Mouse (Mus musculus) small intestine, adult 2 months (tissue): ENCODE measurements around the gene Krtap4-13.

Source experiments
- CTCF ChIP-seq: fragments of 200-500 bp; IDR thresholded peaks from 2 replicates; pipeline ENCODE4 v1.5.1; 2012; ENCODE audit warnings: low read depth, mild to moderate bottlenecking, control low read depth, inconsistent platforms, low read length, moderate library complexity, mixed read lengths; ENCODE audit not compliant: insufficient replicate concordance, insufficient read length; ENCODE audit errors: extremely low read depth
- POLR2A ChIP-seq: fragments of 200-500 bp; IDR thresholded peaks from 2 replicates; pipeline ENCODE4 v1.6.1; 2012; ENCODE audit warnings: low read depth, mild to moderate bottlenecking, control low read depth, inconsistent platforms, low read length, moderate library complexity

DNA sequence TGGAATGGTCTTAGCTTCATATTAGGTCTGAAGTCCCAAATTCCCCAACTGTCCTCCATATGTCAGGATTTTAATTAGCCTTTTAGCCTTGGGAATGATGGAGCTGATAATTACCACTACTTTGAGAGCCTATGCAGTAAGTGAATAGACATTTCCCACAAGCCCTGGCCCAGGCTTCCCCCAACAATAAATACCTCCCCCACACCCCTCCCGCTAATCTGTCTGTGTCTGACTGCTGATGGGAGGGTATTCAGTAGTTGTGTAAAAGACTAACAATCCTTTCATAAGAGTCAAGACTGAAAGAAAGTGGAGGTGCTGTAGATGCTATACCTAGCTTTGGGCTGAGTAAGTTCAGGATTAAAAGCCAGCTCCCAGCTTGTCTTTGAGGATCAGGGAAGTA is 32.5 kb upstream of the Krtap4-13 start:
- TF ChIP-seq POLR2A = no peak
- no peak for TF ChIP-seq CTCF
